Mouse (Mus musculus): ENCODE data around the gene Tmem120b.

Gene Tmem120b

DNA sequence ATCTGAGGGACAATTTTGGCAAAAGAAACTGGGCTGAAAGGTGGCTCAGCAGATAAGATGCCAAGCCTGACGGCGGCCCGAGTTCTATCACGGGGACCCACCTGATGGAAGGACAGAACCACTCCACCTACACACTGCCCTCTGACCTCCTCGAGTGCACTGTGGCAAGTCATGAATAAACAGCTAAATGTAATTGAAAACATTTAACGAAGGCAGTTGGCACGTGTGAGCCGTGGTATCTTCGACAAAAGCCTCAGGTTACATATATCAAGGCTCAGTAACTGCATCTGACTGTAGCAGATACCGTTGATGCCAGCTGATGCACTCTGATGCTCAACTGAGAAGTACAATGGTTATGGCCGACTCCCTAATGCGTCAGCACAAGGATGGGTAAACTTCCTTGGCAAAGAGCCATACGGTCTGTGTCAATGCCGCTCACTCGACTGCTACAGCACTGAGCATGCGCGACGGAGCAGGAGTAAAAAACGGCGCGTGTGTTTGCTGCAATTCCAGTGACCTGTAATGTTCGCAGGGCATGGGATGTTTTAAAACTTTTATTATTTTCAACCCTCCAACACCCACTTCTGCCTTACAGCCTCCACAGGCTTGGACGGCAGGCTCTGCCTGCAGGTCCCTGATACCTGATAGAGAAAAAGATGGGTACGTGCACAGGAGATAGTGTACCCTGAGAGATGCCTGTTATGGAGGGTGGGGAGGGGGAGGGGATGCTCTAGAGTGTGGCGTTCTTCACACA is 26.2 kb downstream of the Tmem120b start:
- DNase-seq, result no peak

DNA sequence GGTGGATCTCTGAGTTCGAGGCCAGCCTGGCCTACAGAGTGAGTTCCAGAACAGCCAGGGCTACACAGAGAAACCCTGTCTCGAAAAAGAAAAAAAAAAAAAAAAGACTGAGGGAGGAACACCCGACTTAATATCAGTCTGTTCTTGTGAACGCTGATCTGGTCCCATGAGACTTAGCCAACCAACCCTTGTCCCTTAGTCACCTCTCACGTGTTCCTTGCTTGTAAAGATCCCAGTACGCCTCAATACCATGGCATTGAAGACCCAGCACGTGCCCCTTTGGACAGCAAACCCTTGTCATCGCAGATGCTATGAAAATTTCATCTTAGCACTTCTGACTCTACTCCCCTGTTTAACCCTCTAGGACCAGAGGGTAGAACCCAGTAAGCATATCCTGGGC is 28.1 kb downstream of the Tmem120b start:
- no peak for DNase-seq

DNA sequence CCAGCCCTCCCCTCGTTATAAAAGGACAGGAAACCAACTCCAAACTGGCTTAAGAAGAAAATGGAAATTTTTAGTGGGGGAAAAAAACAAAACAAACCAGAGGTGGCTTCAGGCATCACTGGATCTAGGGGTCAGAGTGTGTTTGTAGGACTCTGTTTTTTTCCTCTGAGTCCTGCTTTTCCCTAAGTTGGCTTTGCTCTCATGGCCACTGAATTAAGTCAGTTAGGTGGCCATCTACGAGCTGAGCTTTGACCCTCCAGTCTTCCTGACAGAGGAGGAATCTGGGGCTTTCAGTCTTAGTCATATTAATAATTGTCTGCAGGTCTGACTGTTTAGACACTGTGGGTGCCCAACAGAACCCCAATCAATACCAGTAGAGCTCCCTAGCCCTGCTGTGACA is 30.3 kb downstream of the Tmem120b start:
- no peak for DNase-seq

DNA sequence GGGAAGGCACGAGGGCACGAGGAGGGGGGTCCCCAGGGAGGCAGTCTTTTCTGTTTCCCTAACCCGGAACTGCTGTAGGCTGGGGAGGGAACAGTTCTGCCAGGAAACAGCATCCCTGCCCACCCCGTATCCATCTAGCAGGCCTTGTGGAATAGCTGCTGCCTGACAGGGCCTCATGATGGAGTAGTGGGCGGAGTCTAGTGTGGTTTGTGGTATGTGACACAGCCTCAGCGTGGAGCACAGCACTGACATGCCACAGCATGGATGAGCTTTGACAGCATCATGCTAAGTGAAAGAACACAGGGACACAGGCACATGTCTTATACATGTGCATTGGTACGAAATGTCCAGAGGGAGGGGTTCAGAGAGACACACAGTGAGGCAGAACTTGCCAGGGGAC is 34.2 kb downstream of the Tmem120b start:
- DNase-seq, result no peak

DNA sequence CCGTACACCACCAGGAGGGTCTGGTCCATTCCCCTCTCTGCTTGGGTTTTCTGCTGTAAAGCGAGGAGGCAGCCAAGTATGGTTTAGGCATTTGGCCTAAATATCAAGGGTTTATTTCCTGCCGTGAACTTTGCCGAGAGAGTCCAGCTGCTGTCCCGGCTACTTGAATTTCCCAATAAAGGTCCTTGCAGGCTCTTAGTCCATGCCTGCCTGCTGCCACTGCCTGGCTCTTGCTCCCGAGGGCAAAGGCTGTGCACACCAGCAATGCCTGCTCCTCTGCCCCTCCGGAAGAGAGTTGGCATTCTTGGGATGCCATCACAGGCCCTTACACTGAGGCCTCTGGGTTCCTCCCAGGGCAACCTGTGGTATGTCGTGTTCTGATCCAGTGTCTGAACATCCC is 35.3 kb downstream of the Tmem120b start:
- DNase-seq, result peak; percentile 19 to 60

DNA sequence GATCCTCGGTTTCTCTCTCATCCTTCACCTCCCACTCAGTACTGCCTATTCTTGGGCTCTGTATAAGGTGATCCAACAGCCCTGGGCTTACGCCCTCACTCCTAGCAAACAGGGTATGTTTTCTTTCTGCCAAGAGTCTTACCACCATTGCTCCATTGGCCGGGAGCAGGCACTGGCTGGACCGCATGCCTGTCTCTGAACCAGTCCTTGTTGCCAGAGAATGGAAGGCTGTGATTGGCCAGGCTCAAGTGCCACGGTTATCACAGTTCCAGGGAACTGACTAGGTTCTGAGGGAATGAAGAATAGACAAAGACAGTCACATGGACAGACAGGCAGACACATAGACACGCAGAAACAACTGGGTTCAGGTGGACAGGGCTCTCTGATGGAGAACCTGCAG is 36.6 kb downstream of the Tmem120b start:
- DNase-seq, result no peak

DNA sequence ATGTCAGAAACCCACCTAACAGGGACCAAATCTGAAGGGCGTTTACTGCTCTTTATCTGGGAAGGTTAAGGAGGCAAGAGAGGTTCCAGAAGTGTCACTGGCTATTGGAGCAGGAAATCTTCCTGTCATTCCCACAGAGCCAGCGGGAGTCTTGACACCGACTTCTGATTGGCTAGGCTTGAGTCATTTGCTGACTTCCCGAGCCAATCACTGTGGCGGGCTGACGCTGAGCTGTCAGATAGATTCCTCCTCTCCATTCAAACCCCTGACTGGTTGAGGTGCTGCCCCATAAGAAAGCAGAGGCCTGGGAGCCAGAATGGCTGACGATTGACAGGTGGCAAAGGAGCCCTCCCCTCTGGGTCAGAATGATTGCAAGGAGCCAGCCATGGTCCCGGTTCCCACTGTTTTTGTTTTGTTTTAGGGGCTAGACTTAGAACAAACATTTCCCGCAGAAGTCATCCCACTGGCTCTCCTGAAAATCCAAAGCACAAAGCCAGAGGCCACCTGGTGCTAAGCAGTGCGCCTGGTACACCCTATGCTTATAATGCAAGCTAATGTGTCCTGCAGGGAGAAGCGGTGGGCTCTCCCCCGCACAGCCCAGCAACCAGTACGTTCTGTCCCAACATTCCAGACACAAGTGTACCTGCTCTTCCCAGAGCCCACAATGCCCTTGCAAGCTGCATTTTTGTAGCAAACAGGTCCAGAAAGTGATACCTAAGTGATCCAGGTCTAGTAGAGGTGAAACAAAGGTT is 41.4 kb downstream of the Tmem120b start:
- peak in 1 of 2 experiments; percentile 31 for DNase-seq

DNA sequence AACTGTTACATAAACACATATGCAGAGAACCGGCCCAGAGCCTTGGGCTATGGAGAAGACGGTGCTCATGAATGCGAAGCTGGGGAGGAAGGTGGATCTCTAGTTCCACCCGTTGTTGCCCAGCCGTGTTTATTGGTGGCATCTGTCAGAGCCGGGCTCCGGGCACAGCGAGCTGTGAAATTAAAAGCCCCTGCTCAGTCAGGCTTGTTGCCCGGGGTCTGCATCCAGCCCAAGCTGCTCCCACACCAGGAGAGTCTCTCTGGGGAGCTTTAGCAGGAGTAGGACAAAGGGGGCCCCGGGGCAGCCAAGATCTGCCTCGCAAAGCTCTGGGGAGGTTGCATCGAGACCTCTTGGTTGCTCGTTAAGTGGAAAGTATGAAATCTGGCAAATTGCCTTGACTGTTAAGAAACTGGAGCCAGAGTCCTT is 42.1 kb downstream of the Tmem120b start:
- no peak for DNase-seq

DNA sequence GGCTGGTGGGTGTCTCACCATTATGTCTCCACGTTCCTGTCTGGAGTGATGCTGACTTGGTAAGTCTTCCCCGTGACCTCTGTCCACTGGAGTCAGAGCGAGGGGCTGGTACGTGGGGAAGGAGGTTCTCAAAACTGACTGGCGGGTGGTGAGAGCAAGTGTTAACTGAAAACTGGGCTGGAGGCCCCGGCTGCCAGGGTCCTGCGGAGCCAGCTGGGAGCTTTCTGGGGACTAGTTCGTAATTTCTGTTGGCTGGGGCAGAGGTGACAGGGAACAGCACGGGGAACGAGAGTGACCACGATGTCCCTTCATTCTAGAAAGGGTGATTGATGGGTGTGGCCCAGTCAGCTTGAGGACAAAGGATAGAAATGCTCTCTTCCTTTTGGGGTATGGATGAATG is 45.9 kb downstream of the Tmem120b start:
- peak in 1 of 2 experiments; percentile 65 for DNase-seq

DNA sequence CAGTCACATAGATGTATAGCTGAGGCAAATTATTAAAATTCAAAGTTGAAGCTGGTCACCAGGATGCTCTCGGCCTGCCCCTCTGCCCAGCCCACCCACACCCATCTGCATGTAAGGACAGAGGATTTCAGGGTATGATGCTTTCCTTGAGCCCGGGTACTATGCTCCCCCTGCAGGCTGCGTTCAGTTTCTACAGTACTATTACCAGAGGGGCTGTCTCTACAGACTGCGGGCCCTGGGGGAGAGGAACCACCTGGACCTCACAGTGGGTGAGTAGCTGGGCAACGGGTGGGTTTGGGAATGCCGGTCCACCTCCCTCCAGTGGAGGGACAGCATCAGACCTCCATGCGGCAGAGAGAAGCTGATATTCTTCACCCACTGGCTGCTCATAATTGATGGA is 46.7 kb downstream of the Tmem120b start:
- peak; percentile 62 to 64 for DNase-seq

DNA sequence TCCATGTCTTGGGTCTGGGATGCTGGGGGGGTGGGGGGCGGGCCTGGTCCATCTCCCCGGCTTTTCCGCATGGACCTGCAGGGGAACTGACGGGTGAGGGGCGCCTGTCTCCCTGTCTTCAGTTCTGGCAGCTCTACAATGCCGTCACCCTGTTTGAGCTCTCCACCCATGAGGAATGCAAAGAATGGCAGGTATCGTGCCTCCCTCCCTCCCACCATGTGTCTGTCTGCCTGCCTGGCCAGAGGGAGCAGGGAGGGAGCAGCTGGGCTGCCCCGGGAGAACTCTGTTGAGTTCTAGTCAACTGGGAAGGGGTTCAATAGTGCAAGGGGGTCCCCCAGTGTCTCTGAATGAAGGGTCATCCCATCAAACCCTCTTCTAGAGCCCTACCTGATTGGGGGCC is 47.9 kb downstream of the Tmem120b start:
- peak in 1 of 2 experiments; percentile 56 for DNase-seq

DNA sequence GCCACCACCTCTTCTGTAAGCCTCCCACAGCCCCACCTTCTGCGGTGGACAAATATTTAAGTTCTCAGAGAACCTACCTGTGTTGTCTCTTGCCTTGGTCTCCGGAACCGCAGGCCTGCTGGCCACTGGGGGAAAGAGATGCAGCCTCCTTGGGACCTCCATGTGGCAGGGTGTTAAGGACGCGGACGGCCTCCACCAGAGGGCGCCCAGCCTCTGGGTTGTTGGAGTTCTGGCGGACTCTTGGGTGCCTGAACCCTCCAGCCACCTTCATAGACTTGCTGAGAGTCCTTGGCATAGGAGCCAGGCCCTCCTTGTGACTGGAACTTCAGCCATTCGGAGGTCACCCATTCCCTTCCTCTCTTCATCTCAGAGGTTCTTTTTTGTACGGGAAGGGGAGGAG is 49.0 kb downstream of the Tmem120b start:
- peak; percentile 86 to 87 for DNase-seq

DNA sequence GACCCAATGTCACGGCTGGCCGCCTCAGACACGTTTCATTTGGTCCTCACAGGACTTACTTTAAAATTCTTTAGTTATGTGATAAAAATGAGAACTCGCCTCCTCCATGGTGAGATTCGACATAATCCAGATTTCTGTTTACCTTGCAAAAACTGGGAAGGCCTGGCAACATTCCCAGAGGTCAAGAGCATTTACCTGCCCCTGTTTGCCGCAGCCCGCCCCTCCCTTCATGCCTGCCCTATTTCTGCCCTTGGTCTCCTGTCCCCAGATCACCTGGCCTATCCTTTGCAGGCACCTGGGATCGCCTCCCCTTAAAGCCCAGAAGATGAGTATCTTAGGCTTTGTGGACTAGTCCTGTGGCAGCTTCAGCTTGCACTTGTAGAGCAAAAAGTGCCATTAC is 49.6 kb downstream of the Tmem120b start:
- DNase-seq, result peak; percentile 42 to 50

DNA sequence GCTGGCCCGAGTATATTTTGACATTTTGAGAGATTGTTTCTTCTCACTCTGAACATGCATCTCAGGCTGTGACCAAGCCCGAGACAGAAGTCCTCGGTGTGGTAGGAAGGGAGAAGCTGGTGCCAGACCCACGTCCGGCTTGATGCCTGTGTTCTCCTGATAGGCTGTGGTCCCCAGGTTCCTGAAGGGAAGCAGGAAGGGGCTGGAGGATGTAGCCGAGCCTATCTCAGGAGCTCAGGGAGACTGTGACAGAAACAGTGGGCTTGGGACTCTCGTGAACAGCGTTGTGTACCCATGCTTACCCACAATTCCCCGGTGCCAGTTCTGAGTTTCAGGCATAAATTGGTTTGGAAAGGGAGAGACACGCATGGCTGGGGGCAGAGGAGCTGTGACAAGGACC is 50.6 kb downstream of the Tmem120b start:
- DNase-seq, result peak in 1 of 2 experiments; percentile 6

DNA sequence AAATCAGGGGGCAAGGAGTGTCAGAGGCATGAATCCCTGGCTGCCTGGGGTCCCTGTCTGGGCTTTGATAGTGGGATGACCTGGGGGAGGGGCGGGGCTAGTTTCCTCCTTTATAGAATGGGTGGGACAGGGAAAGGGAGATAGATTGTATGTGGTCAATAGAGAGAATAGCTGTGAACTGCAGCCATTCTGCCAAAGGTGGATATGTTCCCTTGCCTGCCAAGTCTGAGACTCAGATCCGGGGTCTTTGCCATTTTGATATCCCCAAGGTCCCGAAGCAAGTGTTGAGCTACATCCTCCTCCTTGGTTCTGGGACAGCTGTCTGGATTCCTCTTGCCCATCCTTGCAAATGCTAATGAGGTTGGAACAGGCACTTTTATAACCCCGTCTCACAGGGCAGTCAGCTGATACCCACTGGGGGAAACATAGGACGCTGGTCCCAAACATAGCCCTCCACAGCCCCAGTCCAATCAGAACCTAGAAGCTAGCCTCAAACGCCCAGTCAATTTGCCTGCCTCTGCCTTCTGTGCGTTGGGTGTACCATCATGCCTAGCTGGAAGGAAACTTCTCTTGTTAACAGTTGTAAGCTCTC is 52.5 kb downstream of the Tmem120b start:
- no peak for DNase-seq

DNA sequence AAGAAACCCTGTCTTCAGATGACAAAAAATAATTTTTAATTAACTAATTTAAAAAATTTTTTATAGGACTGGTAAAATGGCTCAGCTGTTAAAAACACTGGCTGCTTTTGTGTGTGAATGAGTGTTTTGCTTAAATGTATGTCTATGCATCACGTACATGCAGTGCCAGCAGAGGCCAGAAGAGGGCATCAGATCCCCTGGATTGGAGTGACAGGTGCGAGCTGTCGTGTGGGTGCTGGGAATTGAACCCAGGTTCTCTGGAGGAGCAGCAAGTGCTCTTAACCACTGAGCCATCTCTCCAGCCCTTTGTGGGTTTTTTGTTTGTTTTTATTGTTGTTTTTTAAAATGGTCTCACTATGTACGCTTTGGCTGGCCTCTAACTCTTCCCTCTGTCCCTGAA is 54.0 kb downstream of the Tmem120b start:
- DNase-seq, result peak in 1 of 2 experiments; percentile 42

DNA sequence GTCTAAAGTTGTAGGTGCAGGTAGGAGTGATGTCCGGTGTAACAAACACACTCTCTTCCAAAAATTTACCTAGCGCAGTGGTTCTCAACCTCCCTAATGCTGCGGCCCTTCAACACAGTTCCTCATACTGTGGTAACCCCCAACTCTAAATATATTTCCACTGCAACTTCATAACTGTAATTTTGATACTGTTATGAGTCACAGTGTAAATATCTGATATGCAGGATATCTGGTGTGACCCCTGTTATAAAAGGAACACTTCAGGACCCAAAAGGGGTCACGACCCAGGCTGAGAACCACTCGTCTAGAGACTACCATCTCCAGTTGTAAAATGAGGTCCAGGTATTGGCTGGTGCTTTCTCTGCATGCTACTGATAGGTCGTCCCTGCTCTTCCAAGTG is 56.9 kb downstream of the Tmem120b start:
- no peak for DNase-seq

DNA sequence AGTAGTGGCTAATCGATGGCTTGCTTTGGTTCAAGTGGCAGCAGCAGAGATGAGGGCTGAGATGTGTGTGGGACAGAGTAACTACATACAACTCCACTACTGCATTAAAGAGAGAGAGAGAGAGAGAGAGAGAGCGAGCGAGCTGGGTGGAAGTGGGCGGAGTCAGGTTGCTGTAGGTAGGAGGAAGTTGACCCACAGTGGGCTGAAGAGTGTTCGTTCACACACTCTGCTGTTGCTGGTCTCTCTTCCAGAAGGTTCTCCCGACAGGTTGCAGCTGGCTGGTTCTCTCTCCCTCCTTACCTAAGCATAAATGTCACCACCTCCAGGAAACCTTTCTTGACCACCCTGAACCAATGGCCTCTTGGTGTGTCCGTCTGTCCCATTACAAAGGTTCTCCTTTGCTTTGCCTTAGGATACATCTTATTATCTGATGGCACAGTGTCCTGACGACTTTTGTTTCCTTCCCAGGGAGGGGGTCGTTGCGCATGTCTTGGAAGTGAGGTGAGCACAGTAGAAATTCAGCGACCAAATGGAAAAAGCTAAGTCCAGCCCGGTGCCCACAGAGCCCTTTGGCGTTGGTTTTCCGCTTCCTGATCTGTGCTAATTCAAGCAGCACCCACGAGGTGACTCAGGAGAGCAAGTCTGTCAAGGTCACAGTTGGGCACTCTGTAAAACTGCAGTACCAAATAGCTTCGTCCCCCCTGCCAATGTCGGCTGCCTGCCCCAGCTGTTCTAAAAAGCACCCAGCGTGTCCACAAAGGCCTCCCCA is 57.6 kb downstream of the Tmem120b start:
- peak in 1 of 2 experiments; percentile 59 for DNase-seq

DNA sequence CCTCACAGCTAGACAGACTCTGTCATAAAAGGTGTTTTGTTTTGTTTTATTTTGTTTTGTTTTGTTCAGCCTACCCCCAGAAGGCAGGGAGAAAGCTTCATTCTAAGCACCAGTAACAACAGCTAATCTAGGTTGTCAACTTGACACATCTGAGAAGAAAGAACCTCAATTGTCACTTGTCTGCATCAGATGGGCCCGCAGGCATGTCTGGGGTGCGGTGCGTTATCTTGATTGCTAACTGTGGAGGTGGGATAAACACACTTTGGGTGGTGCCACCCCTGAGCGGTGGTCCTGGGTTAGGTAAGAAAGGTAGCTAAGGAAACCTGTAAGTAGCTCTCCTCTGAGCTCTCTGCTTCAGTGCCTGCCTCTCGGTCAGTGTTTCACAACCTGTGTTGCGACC is 58.8 kb downstream of the Tmem120b start:
- DNase-seq, result no peak

DNA sequence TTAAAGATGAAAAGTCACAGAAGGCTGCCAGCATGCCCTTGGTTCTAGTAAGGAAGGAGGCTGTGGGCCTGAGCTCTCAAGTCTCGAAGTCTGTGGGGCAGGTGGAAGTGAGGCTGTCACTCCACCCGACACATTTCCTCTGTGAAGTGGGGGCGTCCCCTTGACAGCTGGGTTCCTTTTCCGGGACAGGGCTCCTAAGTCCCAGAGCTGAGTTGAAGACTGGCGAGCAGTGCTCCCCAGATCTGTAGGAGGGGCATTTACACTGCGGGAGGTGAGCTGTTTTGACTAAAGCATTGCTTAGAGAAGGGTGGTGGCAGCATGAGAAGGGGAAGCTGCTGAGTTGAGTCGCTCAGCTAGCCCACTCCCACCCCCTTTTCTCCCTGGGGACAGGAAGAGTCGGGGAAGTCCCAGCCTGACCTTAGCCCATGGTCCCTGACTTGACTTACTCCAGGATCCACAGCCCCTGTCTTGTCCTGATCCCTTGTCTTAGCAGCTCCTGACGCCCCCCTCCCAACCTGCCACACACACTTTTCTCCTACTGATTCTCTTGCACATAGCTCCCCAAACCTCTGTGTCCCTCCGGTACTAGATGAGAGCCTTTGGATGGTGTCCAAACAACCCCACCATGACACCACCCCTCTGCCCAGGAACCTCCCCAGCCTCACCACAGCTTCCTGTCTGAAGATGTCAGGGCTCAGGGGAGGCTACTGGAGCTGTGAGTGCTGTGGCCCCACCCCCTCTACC is 60.4 kb downstream of the Tmem120b start:
- DNase-seq, result peak; percentile 66 to 75

DNA sequence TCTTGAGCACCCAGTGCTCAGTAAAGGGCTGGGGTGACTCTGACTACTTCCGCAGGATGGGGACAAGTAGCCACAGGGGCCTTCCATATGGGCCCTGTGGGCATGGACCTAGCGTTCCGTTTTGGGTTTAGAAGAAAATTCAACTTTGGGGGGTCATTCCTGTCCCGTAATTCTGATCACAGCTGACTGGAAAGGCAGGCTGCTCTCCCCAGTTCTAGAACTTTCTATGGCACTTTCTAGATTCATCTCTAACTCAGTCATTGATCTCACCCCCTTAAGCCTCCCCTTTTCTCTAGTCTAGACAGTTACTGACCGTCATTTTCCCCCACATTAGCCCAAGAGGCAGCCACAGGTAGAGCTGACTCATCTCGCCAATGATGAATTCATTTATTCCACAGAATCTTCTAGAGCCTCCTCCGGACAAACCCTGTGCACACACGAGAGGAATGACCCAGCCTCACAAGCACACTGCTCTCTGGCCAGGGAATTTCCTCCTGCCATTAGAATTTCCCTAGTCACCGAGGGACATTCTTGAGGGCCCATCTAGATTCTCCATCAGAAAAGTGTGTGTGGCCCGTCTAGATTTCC is 61.0 kb downstream of the Tmem120b start:
- DNase-seq, result no peak

Data from lung, postnatal 4 days (tissue).